Mouse (Mus musculus) olfactory bulb, adult 2 months (tissue): ENCODE measurements at regions not wholly inside any gene's neighbourhood (a gene's known extent, or its start where the extent isn't known, plus 50 kb on each side); places are given as distances from the start of the nearest gene placed in this dataset.

ENCODE experiments used
- H3K27ac ChIP-seq: fragments of 200-500 bp; 2 replicates; pipeline ENCODE4 v1.5.1; 2012; ENCODE audit warnings: low read depth, low read length; ENCODE audit not compliant: insufficient read depth
- H3K4me1 ChIP-seq: fragments of 200-500 bp; 2 replicates; pipeline ENCODE4 v1.6.1; 2012; ENCODE audit warnings: low read length; ENCODE audit not compliant: control insufficient read depth, insufficient read depth
- H3K4me3 ChIP-seq: fragments of 200-500 bp; 2 replicates; pipeline ENCODE4 v1.5.1; 2012; ENCODE audit warnings: mild to moderate bottlenecking, low read depth, low read length, moderate library complexity; ENCODE audit not compliant: insufficient read depth
- CTCF ChIP-seq: fragments of 200-500 bp; IDR thresholded peaks from 2 replicates; pipeline ENCODE4 v1.5.1; 2012; ENCODE audit warnings: low read depth, mild to moderate bottlenecking, low read length, moderate library complexity; ENCODE audit not compliant: insufficient read depth
- POLR2A ChIP-seq: fragments of 200-500 bp; IDR thresholded peaks from 2 replicates; pipeline ENCODE4 v1.6.1; 2012; ENCODE audit warnings: mild to moderate bottlenecking, low read depth, low read length, moderate library complexity; ENCODE audit not compliant: insufficient read depth
- WGBS: fragments of 180-500 bp; shearing (Covaris S2); methylation state at CpG from one replicate; pipeline ENCODE4 v1.1.7; 2018; 5-methylcytosine and 5-hydroxymethylcytosine counted together

DNA sequence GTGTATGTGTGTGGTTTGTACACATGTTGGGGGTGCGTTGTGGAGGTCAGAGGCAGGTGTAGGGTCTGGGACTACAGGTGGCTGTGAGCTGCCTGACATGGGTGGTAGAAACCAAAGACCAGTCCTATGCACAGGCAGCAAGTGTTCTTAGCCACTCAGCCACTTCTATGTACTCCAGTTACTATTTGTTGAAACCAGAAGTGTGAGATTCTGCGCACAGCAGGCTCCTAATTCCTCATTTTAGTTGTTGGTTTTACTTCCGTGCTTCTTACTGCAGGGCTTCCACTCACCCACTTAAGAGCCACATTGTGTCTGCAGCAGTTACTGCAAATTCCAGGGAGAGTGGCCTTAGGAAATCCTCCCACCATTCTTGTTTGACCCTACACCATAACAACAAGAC, 208.0 kb upstream of the Runx1 start:
- H3K4me1 ChIP-seq = no peaks in the 10 kb centered on the region
- WGBS = 83% methylated on average over 3 of the region's 3 CpGs
- no peak for TF ChIP-seq CTCF
- no peak for TF ChIP-seq POLR2A
- H3K4me3 ChIP-seq = no peak overlapping the region
- no peak overlapping the region for H3K27ac ChIP-seq

DNA sequence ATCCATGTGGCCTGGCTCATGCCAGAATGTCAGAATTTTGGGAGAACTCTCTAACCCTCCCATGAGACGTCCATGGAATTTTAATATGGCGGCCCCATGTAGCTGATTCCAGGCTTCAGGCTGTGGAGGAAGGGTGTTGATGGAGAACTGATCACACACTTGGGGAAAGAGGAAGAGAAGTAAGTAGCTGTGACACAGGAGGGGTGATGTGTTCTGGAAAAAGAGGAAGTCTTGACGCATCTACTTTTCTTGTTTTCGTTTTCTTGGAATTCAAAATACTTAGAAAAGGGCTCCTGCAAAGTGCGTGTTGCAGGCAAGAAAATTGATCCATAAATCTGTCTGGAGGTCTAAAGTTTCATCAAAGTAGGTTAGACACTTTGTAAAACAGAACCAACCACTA, 205.7 kb upstream of the Runx1 start:
- Histone ChIP-seq H3K4me1 (no peaks in the 10 kb centered on the region), H3K4me3 (no peak overlapping the region), H3K27ac (no peak overlapping the region)
- TF ChIP-seq CTCF = no peak
- no peak for TF ChIP-seq POLR2A
- WGBS = 92% methylated on average over 5 of the region's 5 CpGs

DNA sequence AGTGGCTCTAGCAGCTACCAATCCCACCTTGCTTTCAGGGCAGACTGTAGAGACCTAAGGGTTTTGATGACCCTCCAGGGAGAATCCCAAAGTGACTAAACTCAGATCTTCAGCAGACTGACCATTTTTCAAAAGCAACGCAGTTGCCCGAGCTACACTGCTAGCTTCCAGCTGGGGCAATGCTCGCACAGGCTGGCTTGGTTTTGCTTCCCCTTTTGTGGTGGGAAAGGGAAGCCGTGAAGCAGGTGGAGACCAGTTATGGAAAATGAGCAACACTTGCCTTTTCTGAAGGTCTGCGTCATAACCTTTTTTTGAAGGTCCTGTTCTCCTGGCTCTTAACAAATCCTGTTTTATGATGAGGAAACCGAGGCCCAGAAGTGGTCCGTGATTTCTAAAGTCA, 202.7 kb upstream of the Runx1 start:
- TF ChIP-seq POLR2A = no peak
- no peak for TF ChIP-seq CTCF
- Histone ChIP-seq H3K27ac (no peak overlapping the region), H3K4me1 (no peaks in the 10 kb centered on the region), H3K4me3 (no peak overlapping the region)
- WGBS = 90% methylated on average over 7 of the region's 7 CpGs

DNA sequence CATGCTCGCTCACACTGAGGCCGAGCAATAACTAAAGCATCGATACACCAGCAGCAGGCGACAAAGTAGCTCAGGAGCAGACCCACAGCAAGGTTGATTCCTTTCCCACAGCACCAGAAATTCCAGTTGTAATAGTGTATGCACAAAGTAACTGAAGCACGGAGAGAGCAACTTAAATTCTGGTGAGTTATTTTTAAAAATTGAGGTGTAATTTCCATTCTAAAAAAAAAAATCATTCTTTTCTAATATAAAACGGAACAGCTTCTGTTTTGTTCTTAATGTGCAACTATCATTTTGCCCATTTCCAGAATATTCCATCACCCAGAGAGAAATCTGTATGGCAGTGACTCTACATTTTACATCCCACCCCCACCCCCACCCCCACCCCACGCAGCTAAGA, 202.1 kb upstream of the Runx1 start:
- H3K4me1 ChIP-seq = no peaks in the 10 kb centered on the region
- TF ChIP-seq CTCF = no peak
- TF ChIP-seq POLR2A = no peak
- H3K27ac ChIP-seq = no peak overlapping the region
- no peak overlapping the region for H3K4me3 ChIP-seq
- WGBS = 80% methylated on average over 7 of the region's 7 CpGs

DNA sequence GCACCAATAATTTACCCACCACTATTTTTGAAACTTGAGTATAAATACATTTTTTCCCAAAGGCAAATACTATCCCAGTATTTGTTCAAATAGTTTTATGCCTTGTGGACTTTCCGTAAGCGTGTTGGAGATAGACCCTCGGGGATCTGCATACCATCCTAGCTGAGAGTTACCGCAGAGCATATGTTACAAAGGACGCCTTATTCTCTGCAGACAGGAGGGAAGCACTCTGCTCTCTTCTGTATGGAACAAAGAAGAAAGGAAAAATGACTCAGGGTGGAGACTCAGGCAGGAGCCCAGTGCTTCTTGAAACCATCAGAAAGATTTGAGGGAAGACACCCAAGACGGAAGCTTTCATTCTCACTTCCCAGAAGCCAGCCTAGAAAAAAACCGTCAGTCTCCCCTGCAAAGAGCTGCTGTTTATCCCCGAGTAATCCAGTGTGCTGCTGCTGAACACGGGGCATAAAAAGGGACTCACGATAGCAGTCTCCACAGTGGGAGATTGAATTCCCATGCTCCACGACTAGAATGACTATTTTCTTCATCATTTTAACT, 200.2 kb upstream of the Runx1 start:
- no peak for TF ChIP-seq POLR2A
- no peak for TF ChIP-seq CTCF
- Histone ChIP-seq H3K27ac (no peak overlapping the region), H3K4me3 (no peak overlapping the region), H3K4me1 (no peaks in the 10 kb centered on the region)
- 58% methylated on average over 11 of the region's 11 CpGs for WGBS

DNA sequence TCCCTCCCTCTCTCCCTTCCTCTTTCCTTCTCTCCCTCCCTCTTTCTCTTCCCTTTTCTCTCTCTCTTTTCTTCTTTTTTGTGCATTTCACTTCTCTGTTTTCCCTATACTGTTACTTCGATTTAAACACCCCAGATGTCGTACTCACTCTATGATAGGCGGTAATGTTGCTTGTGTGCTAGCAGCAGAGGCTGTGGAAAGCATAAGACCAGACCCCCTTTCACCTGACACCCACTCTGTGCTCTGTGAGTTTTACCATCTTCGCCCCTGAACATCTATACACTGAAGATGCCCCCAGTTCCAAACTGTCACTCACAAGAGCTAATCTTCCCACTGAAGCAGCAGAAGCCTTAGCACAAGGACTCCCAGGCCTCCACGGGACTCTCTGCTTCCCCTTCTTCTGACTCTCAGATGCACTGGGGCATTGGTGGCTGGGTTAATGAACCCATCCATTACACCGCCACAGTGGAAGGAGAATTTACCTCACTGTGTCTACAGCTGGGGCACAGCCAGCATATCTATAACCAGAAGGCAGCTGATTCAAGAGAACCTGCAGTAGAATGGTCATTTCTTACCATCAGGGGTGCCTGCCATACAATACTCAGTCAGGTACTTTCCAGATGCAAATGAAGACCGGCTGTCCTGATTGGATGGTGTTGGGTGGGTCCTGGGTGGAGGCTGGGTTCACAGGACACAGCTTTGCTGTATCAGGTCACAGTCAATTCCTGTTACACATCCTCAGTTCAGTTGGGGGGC, 194.0 kb upstream of the Runx1 start:
- Histone ChIP-seq H3K4me3 (no peak overlapping the region), H3K27ac (no peak overlapping the region), H3K4me1 (no peaks in the 10 kb centered on the region)
- TF ChIP-seq POLR2A (no peak), CTCF (no peak)
- WGBS = 88% methylated on average over 7 of the region's 7 CpGs

DNA sequence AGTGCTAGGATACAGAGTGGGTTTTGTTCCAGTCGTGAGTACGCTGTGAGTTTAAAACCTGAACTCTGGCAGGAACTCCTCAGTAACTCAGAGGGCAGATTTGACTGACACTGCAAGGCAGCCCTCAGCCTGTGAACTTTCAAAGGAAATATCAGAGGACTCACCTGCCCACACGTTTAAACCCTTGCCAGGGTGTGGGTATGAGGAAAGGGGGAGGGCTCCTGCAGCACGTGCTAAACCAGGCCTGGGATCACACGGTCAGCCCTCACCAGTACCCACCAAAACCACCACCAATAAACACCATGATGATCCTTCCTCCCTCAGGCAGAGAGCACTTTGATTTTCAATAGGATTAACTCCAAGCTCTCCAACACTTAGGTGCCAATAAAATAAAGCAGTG, 192.8 kb upstream of the Runx1 start:
- Histone ChIP-seq H3K27ac (no peak overlapping the region), H3K4me3 (no peak overlapping the region), H3K4me1 (no peaks in the 10 kb centered on the region)
- TF ChIP-seq POLR2A (no peak), CTCF (no peak)
- WGBS = 80% methylated on average over 5 of the region's 5 CpGs

DNA sequence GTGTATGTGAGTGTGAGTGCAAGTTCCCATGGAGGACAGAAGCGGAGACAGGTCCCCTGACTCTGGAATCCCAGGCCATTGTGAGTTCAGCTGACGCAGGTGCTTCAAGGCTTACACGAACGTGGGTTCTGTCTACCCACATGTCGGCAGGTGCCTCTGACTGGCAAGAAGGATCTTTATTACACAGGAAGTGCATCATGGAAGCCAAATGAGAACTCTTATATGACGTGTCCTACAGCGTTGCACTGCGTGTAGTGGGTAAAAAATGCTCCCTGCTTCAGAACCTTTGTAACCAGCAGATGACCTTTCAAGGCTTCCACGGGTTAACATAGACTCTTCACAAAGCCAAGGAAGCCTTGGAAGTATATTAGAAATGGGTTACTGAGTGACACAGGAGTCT, 191.1 kb upstream of the Runx1 start:
- 96% methylated on average over 9 of the region's 9 CpGs for WGBS
- no peak overlapping the region for H3K27ac ChIP-seq
- no peak overlapping the region for H3K4me3 ChIP-seq
- no peak for TF ChIP-seq POLR2A
- no peak for TF ChIP-seq CTCF
- no peaks in the 10 kb centered on the region for H3K4me1 ChIP-seq

DNA sequence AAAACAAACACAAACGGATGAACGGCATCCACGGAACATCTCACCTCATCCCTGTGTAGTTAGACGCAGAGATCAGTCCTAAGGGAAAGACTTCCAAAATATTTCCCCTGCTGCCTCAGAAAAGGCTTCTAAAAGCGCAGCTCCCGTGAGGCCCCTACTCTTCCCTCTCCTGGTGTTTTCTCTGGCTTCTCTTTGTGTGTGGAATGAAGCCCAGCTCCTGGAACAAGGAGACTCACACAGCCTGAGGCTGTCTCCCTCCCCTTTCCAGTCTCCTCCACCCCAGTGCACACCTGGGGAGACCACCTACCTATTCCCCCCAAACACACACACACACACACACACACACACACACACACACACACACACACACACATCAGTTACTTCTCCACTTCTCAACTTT, 189.7 kb upstream of the Runx1 start:
- Histone ChIP-seq H3K4me3 (no peak overlapping the region), H3K27ac (no peak overlapping the region), H3K4me1 (no peaks in the 10 kb centered on the region)
- TF ChIP-seq POLR2A (no peak), CTCF (no peak)
- WGBS = 82% methylated on average over 6 of the region's 6 CpGs
